Mouse (Mus musculus): ENCODE measurements at regions not wholly inside any gene's neighbourhood (a gene's known extent, or its start where the extent isn't known, plus 50 kb on each side); places are given as distances from the start of the nearest gene placed in this dataset.
A peak's percentile ranks its signal among the peaks of the same experiment; 100 is the strongest.
"Not testable (repeated sequence)": the region's sequence is repeated elsewhere in the genome, so short reads cannot be mapped to it uniquely, and the experiment has no call there.

DNA sequence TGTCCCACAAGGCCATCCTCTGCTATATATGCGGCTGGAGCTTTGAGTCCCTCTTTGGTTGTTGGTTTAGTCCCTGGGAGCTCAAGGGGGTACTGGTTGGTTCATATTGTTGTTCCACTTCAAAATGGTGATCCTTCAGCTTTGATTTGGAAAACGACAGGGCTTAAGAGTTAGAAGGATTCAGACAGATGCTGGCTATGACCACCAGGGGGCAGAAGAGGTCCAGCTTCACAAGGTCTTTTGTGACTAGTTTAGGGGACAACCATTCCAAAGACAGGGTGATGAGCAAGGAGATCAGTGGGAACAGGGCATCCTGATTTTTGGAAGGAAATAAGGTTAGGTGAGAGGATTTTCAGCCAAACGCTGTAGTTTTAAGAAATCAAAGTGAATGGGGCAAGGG, 399.9 kb upstream of the Igfbp7 start:
- peak; percentile 27 for DNase-seq

DNA sequence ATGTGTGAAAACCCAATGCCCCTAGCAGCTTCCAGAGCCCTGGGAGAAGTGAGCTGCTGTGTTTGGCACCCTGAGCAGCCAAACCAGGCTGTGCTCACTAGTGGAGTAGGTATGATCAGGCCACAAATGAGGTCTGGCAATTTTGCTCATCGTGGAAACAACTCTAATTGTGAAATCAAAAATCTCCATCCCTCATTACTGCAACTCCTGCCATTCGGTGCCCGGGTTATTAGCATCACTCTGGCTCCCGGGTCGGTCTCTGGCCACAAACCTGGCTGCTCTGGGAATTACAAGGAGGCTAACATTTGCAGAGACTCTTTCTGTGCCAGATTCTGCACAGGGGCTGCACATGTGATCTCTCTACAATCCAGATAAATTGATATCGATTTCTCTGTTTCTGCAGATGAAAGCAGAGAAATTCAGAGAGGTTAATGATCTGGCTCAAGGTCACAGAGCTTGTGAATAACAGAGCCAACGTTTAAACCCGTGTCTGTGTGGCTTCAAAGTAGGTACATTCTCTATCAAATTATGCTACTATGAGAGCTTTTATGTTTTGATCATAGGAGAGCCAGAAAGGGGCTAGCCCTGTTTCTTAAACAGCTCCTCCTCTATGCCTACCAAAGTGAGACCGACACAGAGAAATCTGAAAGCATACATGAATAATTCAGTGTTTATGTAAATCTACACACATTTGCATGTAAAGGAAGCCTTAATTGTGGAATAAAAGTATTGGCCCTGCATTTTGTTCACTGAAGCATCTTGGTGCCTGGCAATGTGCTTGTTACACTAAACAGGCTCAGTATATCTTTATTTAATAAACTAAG, 398.7 kb upstream of the Igfbp7 start:
- DNase-seq, result no peak

GRCm38 (mm10) chr5:77805796-77806195, 398.0 kb upstream of the Igfbp7 start:
- DNase-seq, result no peak

- DNase-seq, result no peak
Observed at GRCm38 (mm10) chr5:77805303-77805702, 397.5 kb upstream of the Igfbp7 start.

- DNase-seq, result no peak
Observed at GRCm38 (mm10) chr5:77804113-77804512, 396.3 kb upstream of the Igfbp7 start.

DNA sequence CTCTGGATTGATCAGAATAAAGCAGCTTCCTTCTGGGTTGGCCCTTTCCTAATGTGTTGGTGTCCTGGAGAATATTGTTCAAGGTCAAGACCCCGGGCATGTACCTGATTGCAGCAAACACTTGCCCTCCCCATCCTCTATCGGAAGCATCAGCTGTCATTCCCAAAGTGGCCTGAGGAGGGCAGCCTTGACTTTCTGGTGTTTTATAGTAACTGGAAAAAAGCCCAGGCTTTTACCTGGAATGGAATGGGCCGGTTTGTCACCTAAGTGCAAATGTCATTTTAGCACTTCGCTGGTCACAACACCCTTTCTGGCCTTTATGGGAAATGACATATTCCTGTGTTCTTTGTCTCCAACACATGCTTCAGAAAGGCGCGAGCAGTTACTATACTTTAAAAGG, 395.7 kb upstream of the Igfbp7 start:
- no peak for DNase-seq

- DNase-seq, result no peak
Observed at GRCm38 (mm10) chr5:77796960-77797359, 389.1 kb upstream of the Igfbp7 start.

DNA sequence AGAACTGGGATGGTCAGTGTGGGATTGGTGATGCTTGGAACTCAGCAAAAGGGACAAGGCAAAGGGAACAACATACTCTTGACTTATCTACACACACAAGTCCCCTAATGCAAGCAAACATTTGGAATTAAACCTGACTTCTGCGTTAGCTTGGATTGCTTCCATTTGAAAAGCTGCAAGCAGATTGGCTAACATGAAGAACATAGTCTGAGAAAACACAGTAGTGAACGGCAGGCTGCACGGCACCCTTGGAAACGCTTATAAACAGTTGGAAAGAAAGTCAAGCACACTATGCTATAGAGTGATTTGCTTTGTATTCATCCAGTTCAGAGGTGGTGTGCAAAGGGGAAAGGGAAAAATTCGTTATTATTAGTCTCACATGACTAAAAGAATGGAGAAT, 387.9 kb upstream of the Igfbp7 start:
- no peak for DNase-seq

DNA sequence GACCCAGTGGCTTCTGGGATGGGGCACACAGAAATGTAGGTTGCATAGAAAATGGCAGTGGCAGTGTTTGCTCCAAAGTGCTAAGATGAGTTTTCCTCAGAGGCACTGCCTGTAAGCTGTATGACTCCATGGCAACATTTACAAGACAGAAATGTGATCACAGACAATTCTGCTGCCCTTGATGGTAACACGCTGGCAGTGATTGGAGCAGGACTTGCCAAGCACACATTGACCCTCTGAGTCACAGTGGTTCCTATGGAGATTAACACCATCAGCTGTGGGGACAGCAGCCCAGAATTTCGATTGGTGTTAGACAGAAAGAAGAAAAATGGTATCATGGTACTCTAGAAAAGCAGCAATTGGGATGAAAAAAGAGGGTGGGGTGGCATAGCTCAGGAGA, 376.1 kb upstream of the Igfbp7 start:
- no peak for DNase-seq

DNA sequence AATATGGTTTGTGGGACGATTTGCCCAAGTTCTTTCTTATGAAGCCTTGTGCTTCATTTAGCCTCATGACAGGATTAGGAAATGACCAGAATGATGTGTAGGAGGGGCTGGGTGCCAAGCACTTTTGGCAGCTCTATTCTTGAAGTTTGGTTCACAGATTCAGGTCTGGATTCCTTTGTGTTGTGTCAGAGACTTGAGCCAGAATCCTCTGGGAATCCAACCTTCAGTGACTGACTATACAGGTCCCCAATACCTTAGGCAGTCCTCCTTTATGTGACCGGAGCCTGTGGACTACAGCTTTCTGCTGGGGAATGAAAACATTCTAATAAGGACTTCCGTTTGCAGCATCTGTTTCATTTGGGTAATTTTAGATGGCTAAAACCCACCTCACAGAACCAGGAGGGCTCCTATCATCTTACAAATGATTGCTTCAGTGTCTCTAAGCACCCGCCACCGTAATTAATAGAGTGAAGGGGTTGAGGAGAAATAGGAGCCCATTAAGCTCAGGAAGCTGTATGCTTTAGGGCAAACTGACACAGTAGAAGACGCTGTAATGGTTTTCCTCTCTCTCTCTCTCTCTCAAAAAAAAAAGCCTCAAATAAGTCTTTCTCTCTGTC, 354.7 kb upstream of the Igfbp7 start:
- DNase-seq, result no peak

GRCm38 (mm10) chr5:77762013-77762412, 354.2 kb upstream of the Igfbp7 start:
- DNase-seq, result no peak

- DNase-seq, result no peak
Observed at GRCm38 (mm10) chr5:77748933-77749332, 341.1 kb upstream of the Igfbp7 start.

DNA sequence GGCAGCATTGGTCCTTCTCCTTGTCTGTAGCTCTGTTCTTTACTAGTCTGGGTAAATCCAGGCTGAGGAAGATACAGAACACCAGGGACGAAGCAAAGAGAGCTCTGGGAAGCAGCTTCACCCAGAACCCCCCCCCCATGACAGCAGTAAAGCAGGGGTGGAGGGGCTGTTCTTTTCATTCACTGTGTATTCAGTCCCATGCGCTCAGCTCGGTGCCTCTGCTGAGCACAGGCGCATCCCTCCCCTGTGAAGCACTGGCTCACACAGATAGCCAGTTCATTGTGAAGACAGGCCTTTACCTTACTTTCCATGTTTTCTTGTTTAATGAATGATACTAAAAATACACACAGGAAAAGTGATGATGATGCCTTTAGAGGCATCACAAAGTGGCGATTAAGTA, 338.8 kb upstream of the Igfbp7 start:
- DNase-seq, result no peak

DNA sequence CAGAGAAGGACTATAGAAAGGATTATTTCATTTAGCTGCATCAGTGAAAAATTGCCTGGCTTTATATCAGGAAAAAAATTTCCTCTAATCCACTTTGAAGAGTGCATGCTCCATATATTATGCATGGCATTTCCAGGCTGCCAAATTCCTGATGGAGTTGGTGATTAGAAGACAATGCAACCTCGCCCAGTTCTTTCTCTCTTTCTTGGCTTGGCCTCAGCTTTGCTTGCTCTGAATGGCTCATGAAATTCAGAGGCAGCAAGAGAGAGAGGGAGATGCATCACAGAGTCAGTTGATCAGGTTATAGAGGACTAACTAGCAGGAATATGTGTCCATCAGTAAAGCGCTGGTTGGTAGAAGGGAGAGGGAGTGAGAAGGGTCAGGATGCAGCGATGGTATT, 335.6 kb upstream of the Igfbp7 start:
- no peak for DNase-seq

DNA sequence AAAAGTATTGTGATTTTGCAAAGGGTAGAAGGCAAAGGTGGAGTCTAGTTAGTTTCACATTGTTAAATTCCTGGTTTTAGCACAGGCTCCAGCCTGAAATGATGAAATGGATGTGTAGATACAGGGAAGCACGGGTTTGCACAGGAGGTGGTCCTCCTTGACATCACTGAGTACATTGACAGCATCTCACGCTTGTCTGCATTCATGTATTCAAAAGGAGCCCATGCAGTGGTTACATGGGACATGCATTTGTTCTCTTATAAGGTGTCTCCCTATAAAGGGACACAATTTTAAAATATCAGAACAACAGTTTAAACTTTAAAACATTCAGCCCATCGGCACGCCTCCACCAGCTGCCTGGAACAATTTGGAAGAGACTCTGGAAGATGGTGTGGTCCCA, 322.4 kb upstream of the Igfbp7 start:
- not testable (repeated sequence) for DNase-seq

- DNase-seq, result no peak
Observed at GRCm38 (mm10) chr5:77681592-77681991, 273.8 kb upstream of the Igfbp7 start.

GRCm38 (mm10) chr5:77672073-77672924, 264.5 kb upstream of the Igfbp7 start:
- DNase-seq, result no peak

DNA sequence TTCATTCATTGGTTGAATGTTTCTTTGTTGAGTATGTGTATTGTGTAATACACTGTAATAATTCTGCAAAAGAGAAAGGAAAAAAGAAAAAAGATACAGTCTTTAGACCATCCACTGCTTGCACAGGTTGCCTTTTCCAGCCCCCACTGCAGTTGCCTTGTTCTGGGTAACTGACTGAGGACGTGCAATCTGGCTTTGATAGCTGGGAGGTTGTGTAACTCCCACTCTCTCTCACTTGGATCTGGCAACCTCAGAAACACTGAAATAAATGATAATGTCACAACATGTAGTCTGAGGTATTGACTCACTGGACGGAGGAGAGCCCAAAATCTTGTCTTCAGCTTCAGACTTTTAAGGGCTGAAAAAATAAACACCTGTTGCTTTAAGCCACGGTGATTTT, 255.3 kb upstream of the Igfbp7 start:
- no peak for DNase-seq

GRCm38 (mm10) chr5:77659016-77659415, 251.2 kb upstream of the Igfbp7 start:
- DNase-seq, result no peak

- DNase-seq, result no peak
Observed at GRCm38 (mm10) chr5:77644651-77645050, 236.8 kb upstream of the Igfbp7 start.

DNA sequence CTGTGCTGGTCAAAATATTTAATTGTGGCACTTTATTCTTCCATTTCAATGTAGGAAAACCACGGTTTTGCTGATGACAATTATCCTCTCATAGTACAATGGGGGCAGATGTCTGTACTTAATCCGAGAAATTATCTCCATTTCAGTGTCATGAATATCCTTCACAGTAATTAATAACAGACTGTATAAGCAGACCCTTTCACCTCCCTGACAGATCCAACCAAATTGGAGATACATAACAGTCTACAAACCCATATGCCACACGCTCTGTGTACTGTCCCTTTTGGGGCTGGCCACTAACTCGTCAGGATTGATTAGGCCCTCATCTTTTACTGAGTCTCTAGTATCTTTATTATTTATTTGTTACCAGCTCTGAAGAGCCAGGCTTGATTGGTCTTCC, 212.6 kb upstream of the Igfbp7 start:
- no peak for DNase-seq

GRCm38 (mm10) chr5:77610496-77610895, 202.7 kb upstream of the Igfbp7 start:
- no peak for DNase-seq

GRCm38 (mm10) chr5:77594719-77595118, 186.9 kb upstream of the Igfbp7 start:
- DNase-seq, result no peak

GRCm38 (mm10) chr5:77589252-77589651, 181.4 kb upstream of the Igfbp7 start:
- DNase-seq, result no peak
